Mouse (Mus musculus) heart, embryonic 11.5 days (tissue): Measurements from ENCODE around the gene Slc35d2. TPM values are rescaled to one million over a fixed set of nuclear protein-coding genes. Genes with fewer than 3 reads are reported as not detected.
A peak's percentile ranks its signal among the peaks of the same experiment; 100 is the strongest.

Experiments used
- ATAC-seq: fragments of 200-750 bp; cut with Nextera tagmentation; replicated peaks from 2 replicates; pipeline ENCODE4 v1.8.0; 2017; ENCODE audit warnings: moderate library complexity; ENCODE audit not compliant: insufficient number of reproducible peaks, low FRiP score, low TSS enrichment
- H3K27ac ChIP-seq: fragments of 300-500 bp; sonication (generic); 2 replicates; pipeline ENCODE4 v1.5.1; 2014; ENCODE audit warnings: mild to moderate bottlenecking, low read depth, low read length
- H3K27me3 ChIP-seq: fragments of 300-500 bp; sonication (generic); 2 replicates; pipeline ENCODE4 v1.6.1; 2014; ENCODE audit warnings: mild to moderate bottlenecking, low read length, mixed read lengths; ENCODE audit not compliant: control insufficient read depth, insufficient read depth
- H3K36me3 ChIP-seq: fragments of 300-500 bp; sonication (generic); 2 replicates; pipeline ENCODE4 v1.6.1; 2014; ENCODE audit warnings: mild to moderate bottlenecking, low read length, moderate library complexity, mixed read lengths; ENCODE audit not compliant: control insufficient read depth, insufficient read depth
- H3K4me1 ChIP-seq: fragments of 300-500 bp; sonication (generic); 2 replicates; pipeline ENCODE4 v1.6.1; 2014; ENCODE audit warnings: low read length; ENCODE audit not compliant: control insufficient read depth, insufficient read depth
- H3K4me2 ChIP-seq: fragments of 300-500 bp; sonication (generic); 2 replicates; pipeline ENCODE4 v1.6.1; 2014; ENCODE audit warnings: mild to moderate bottlenecking, moderate library complexity
- H3K4me3 ChIP-seq: fragments of 300-500 bp; sonication (generic); 2 replicates; pipeline ENCODE4 v1.5.1; 2014; ENCODE audit warnings: low read depth, low read length
- H3K9ac ChIP-seq: fragments of 300-500 bp; sonication (generic); 2 replicates; pipeline ENCODE4 v1.6.1; 2014; ENCODE audit warnings: mild to moderate bottlenecking, low read depth, low read length, moderate library complexity
- H3K9me3 ChIP-seq: fragments of 300-500 bp; sonication (generic); replicated peaks from 2 replicates; pipeline ENCODE4 v1.6.1; 2016; ENCODE audit warnings: low read length; ENCODE audit not compliant: control insufficient read depth
- WGBS: fragments of 180-500 bp; shearing (Covaris S2); extraction: QIAGEN DNeasy Blood & Tissue Kit; methylation state at CpG from one replicate; pipeline ENCODE4 v1.1.7; 2014; ENCODE audit not compliant: insufficient replicate concordance; 5-methylcytosine and 5-hydroxymethylcytosine counted together
- polyA plus RNA-seq: library from polyadenylated mRNA; unstranded; fragments of >200 nt; fragmentation: Nextera tagmentation; extraction: Ambion mirVana; gene quantifications from 2 replicates; pipeline ENCODE4 v1.2.1, GENCODE M21; 2014

The Slc35d2 gene
- polyA plus RNA-seq, 1 experiment from 2014 or later, result 7.4 TPM

DNA sequence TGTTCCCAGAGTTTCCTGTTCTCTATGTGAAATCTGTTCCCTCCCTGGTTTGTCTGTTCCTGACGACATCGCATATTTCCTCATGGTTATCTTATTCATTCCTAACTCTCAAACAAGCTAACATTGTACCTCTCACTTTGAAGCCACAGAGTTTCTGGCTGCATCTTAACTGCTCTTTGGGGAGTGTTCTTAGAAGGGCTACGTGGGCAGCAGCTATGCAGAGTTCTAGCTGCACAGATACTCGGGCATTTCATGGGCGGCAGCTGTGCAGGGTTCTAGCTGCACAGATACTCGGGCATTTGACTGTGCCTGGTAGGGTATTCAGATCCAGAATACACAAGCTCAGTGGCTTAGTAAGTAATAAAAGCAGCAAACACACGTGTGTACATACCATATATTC, 41.1 kb downstream of the Slc35d2 start:
- H3K9ac ChIP-seq, result no peak overlapping the region
- no peaks in the 10 kb centered on the region for H3K4me1 ChIP-seq
- no peak overlapping the region for H3K4me2 ChIP-seq
- no peaks in the 10 kb centered on the region for H3K36me3 ChIP-seq
- ATAC-seq, result no peak
- no peak overlapping the region for H3K4me3 ChIP-seq
- 65% methylated on average over 7 of the region's 7 CpGs for WGBS
- no peak overlapping the region for H3K27ac ChIP-seq
- no peaks in the 10 kb centered on the region for H3K27me3 ChIP-seq
- no peaks in the 10 kb centered on the region for H3K9me3 ChIP-seq

DNA sequence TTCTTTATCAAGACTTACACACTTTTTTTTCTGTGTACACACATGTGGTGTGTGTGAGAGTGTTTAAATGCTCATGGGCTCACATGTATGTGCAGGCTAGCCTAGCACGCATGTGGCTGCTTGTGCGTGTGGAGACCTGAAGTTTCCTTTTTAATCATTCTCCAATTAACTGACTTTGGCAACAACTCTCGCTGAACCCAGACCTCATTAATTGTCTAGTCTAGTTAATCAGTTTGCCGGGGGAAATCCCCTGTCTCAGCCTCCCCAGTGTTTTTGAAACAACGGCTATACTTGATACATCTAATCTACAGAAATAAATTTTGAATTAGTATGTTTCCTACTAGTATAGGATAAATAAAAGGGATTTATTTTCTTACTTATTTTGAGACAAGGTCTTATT, 43.1 kb downstream of the Slc35d2 start:
- H3K4me2 ChIP-seq, result no peak overlapping the region
- no peaks in the 10 kb centered on the region for H3K27me3 ChIP-seq
- no peak overlapping the region for H3K27ac ChIP-seq
- peaks cover 7% of the 10 kb centered on the region for H3K4me1 ChIP-seq
- no peaks in the 10 kb centered on the region for H3K9me3 ChIP-seq
- no peaks in the 10 kb centered on the region for H3K36me3 ChIP-seq
- H3K4me3 ChIP-seq, result no peak overlapping the region
- no peak overlapping the region for H3K9ac ChIP-seq
- no peak for ATAC-seq
- WGBS, result 89% methylated on average over 5 of the region's 5 CpGs

DNA sequence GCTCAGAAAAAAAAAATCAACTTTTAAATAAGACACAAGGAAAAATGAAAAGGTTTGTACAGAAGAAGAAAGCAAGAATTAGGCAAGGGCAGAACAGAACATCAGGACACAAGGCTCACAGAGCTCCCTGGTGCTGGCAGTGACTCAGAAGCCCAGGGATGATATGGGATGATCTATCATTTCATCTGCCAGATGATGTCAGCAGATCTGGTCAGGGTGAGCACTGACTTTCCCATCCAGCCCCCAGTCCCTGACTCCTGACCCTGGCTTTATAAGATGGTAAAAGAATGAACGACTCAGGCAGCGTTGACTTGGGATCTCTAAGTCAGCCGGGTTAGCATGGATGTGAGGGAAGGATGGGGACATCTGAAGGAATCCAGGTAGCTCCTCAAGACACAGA, 45.8 kb downstream of the Slc35d2 start:
- Histone ChIP-seq H3K36me3 (no peaks in the 10 kb centered on the region), H3K4me2 (no peak overlapping the region), H3K9me3 (no peaks in the 10 kb centered on the region), H3K9ac (no peak overlapping the region), H3K27ac (no peak overlapping the region), H3K4me3 (no peak overlapping the region), H3K4me1 (peaks cover 7% of the 10 kb centered on the region), H3K27me3 (no peaks in the 10 kb centered on the region)
- no peak for ATAC-seq
- 84% methylated on average over 3 of the region's 3 CpGs for WGBS

DNA sequence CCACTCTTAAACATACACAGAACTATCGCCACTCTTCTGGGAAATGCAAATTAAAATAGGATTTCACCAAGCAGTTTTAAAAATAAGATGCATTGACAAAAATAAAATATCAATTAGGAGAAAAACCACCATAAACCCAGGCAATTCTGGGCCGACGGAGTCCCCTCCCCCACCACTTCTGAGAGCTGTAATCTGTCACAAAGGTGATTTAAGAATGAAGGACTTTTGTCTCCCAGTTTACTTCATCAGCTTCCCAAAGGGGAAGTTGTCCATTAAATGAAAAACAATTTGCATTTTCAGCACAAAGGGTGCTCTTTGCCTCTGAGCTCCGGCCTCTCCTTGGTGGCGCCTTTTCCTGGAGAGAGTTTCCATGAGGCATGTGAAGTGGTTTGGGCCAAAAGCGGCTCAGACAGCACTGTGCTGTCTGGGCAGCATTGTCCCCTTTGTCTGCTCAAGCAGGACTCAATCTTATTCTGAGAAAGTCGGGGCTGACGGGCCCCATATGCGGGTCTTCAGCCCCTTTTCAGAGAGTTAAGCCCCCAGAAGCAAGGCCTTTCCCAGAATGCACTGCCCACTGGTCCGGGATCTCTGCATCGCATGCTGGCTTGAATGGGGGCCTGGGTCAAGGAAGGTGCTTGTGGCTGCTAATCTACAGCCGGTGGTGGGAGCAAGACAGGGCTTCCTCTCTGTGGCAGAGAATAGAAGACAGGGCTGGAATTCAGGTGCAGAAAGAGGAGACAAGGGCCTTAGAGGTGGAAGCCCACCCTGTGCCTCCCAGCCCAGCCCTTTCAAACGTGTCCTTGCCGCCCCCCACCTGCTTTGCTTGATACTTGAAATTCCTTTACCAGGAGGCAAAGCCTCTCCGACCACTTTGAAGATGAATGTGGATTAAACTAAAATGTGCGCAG, 47.9 kb downstream of the Slc35d2 start:
- Histone ChIP-seq H3K4me3 (no peak overlapping the region), H3K36me3 (no peaks in the 10 kb centered on the region), H3K27me3 (no peaks in the 10 kb centered on the region), H3K4me1 (peaks cover 7% of the 10 kb centered on the region), H3K4me2 (no peak overlapping the region), H3K9me3 (no peaks in the 10 kb centered on the region), H3K27ac (no peak overlapping the region), H3K9ac (peak overlapping the region; percentile 46; the same call in 1 of the 2 replicates)
- 37% methylated on average over 16 of the region's 16 CpGs for WGBS
- no peak for ATAC-seq

DNA sequence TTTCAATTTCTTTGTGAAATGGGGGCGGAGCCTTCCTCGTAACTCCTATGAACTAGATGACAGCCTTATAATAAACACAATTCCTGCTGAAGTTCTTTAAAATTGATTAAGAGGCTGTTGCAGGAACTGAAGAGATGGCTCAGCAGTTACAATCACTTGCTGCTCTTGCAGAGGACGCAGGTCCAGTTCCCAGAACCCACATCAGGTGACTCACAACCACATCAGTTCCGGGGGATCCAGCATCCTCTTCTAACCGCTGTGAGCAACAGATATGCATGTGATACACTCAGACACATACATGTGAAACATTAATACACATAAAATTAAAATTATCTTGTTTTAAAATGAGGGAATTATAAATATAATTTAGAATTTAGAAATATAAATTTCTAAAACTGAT, 51.6 kb downstream of the Slc35d2 start:
- no peaks in the 10 kb centered on the region for H3K9me3 ChIP-seq
- no peak overlapping the region for H3K4me2 ChIP-seq
- 85% methylated on average over 5 of the region's 5 CpGs for WGBS
- H3K9ac ChIP-seq, result no peak overlapping the region
- no peaks in the 10 kb centered on the region for H3K27me3 ChIP-seq
- H3K27ac ChIP-seq, result no peak overlapping the region
- H3K36me3 ChIP-seq, result no peaks in the 10 kb centered on the region
- H3K4me1 ChIP-seq, result peaks cover 7% of the 10 kb centered on the region
- no peak for ATAC-seq
- no peak overlapping the region for H3K4me3 ChIP-seq

DNA sequence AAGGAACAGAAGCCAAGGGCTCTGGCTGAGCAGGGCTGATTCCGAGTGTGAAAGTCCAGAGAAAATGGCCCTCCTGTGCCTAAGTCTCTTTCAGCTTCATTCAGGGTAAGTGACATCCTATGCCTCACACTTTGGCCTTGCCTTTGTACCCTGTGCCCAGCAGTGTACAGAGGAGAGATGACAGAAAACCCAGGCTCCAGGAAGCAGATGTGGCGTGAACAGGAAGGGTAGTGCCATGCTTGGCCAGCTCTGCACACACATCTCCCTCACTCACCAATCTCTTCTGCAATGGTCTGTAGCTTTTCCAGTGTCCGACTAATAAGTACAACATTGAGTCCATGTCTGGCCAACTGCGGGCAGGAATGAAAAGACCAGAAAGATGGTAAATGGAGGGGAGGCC, 53.1 kb downstream of the Slc35d2 start:
- Histone ChIP-seq H3K9me3 (no peaks in the 10 kb centered on the region), H3K4me2 (no peak overlapping the region), H3K36me3 (no peaks in the 10 kb centered on the region), H3K4me1 (peaks cover under 1% of the 10 kb centered on the region), H3K27me3 (no peaks in the 10 kb centered on the region), H3K27ac (no peak overlapping the region), H3K4me3 (no peak overlapping the region), H3K9ac (no peak overlapping the region)
- ATAC-seq, result no peak
- WGBS, result 84% methylated on average over 4 of the region's 4 CpGs

DNA sequence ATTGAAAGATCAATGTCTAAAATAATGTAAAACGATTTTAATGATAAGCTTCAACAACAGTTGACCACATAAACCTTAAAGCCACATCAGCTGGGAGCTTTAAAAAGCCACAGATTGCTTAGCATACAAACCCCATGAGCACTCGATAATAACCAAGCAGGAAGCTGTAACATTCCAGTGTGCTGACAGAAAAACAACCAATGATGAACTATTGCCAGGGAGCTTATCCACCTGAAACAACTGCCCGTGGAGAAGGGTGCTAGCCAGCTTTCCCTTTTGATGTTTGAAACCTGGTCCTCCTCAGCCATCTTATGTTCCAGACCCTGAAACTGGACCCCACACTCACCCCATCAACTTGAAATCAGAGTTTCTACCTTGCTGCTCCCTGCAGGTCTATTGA, 62.5 kb downstream of the Slc35d2 start:
- no peak for ATAC-seq
- 48% methylated on average over 3 of the region's 3 CpGs for WGBS
- Histone ChIP-seq H3K4me2 (no peak overlapping the region), H3K9ac (no peak overlapping the region), H3K4me3 (no peak overlapping the region), H3K4me1 (no peaks in the 10 kb centered on the region), H3K36me3 (no peaks in the 10 kb centered on the region), H3K27me3 (no peaks in the 10 kb centered on the region), H3K9me3 (no peaks in the 10 kb centered on the region), H3K27ac (no peak overlapping the region)

DNA sequence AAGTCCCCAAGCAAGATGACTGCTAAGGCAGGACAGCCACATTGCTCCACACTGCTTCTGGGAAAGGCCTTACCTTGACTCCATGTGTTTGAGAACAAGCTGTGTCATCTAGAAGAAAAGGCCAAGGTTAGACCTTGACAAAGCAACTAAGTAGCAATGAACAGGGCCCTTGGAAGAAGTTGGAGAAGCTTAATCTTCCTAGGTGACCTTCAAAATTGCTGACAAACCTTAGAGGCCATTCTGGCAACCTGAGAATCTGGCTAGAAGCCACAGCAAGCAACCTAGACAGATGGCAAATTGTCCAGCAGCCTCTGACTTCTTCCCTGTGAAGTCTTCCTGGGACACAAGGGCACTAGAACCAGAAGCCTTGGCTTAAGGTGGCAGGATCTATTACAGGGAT, 64.9 kb downstream of the Slc35d2 start:
- no peak for ATAC-seq
- Histone ChIP-seq H3K4me1 (no peaks in the 10 kb centered on the region), H3K36me3 (no peaks in the 10 kb centered on the region), H3K9ac (no peak overlapping the region), H3K27me3 (no peaks in the 10 kb centered on the region), H3K9me3 (no peaks in the 10 kb centered on the region), H3K4me2 (no peak overlapping the region), H3K27ac (no peak overlapping the region), H3K4me3 (no peak overlapping the region)

DNA sequence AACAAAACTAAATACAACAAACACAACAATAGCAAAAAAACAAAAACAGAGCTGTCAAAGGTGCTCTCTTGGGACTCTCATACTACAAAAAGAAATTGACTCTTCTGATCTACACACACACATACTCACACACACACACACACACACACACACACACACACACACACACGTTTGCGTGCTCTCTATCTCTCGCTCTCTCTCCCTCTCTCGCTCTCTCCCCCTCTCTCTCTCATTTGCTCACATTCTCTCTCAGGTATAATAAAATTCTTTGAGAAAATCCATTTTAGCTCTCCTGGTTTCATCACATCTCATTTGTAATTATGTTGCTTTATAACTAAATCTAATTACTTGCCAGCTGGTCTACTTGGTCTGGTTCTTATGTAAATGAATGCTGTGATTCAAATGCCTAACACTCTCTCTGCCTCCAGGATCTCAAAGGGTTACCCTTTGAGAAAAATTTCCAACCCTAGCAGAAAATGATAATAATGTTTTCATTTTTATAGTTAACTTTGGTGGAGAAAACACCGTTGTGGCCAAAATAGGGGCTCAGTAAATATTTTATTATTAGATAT, 68.1 kb downstream of the Slc35d2 start:
- H3K36me3 ChIP-seq, result no peaks in the 10 kb centered on the region
- no peak overlapping the region for H3K4me3 ChIP-seq
- 83% methylated on average over 5 of the region's 5 CpGs for WGBS
- H3K4me2 ChIP-seq, result no peak overlapping the region
- H3K9ac ChIP-seq, result no peak overlapping the region
- ATAC-seq, result no peak
- H3K27me3 ChIP-seq, result no peaks in the 10 kb centered on the region
- H3K4me1 ChIP-seq, result no peaks in the 10 kb centered on the region
- no peaks in the 10 kb centered on the region for H3K9me3 ChIP-seq
- H3K27ac ChIP-seq, result no peak overlapping the region
